Mouse (Mus musculus) small intestine, adult 2 months (tissue): ENCODE measurements around the gene Smim6. TPM values are rescaled to one million over a fixed set of nuclear protein-coding genes. Genes with fewer than 3 reads are reported as not detected.

Experiments used
- H3K27ac ChIP-seq: fragments of 200-500 bp; 2 replicates; pipeline ENCODE4 v1.5.1; 2012; ENCODE audit warnings: low read depth, low read length, control low read depth, inconsistent platforms; ENCODE audit not compliant: insufficient read depth
- H3K27me3 ChIP-seq: fragments of 200-500 bp; 2 replicates; pipeline ENCODE4 v1.6.1; 2012; ENCODE audit warnings: mild to moderate bottlenecking, moderate library complexity, low read length, inconsistent platforms; ENCODE audit not compliant: control insufficient read depth, insufficient read depth
- H3K36me3 ChIP-seq: fragments of 200-500 bp; 2 replicates; pipeline ENCODE4 v1.6.1; 2012; ENCODE audit warnings: mild to moderate bottlenecking, low read length, control low read depth, inconsistent platforms; ENCODE audit not compliant: control insufficient read depth, insufficient read depth
- H3K4me1 ChIP-seq: fragments of 200-500 bp; 2 replicates; pipeline ENCODE4 v1.6.1; 2012; ENCODE audit warnings: low read length, inconsistent platforms, mixed read lengths; ENCODE audit not compliant: control insufficient read depth, insufficient read depth, insufficient read length
- H3K4me3 ChIP-seq: fragments of 200-500 bp; 2 replicates; pipeline ENCODE4 v1.5.1; 2012; ENCODE audit warnings: low read depth, mild to moderate bottlenecking, control low read depth, inconsistent platforms, low read length, moderate library complexity
- CTCF ChIP-seq: fragments of 200-500 bp; IDR thresholded peaks from 2 replicates; pipeline ENCODE4 v1.5.1; 2012; ENCODE audit warnings: low read depth, mild to moderate bottlenecking, control low read depth, inconsistent platforms, low read length, moderate library complexity, mixed read lengths; ENCODE audit not compliant: insufficient replicate concordance, insufficient read length; ENCODE audit errors: extremely low read depth
- POLR2A ChIP-seq: fragments of 200-500 bp; IDR thresholded peaks from 2 replicates; pipeline ENCODE4 v1.6.1; 2012; ENCODE audit warnings: low read depth, mild to moderate bottlenecking, control low read depth, inconsistent platforms, low read length, moderate library complexity
- WGBS: fragments of 180-500 bp; shearing (Covaris S2); methylation state at CpG from one replicate; pipeline ENCODE4 v1.1.7; 2018; 5-methylcytosine and 5-hydroxymethylcytosine counted together
- polyA plus RNA-seq: library from polyadenylated mRNA; depleted of rRNA; stranded (reverse); fragments of >200 nt; gene quantifications from 2 replicates; pipeline ENCODE4 v1.2.3, GENCODE M21; 2012

Gene Smim6
- polyA plus RNA-seq, 1 experiment: 8.8 TPM

- Histone ChIP-seq H3K4me3 (no peak overlapping the region), H3K27me3 (no peaks in the 10 kb centered on the region), H3K4me1 (peaks cover 28% of the 10 kb centered on the region), H3K27ac (peak overlapping the region; percentile 64; the same call in 1 of the 2 replicates), H3K36me3 (peaks cover 2% of the 10 kb centered on the region; the same call in 1 of the 2 replicates)
- WGBS: 64% methylated on average over 16 of the region's 16 CpGs
- TF ChIP-seq POLR2A (no peak), CTCF (no peak)
Measured at GRCm38 (mm10) chr11:115904956-115905790, 6.6 kb upstream of the Smim6 start.

- 80% methylated on average over 3 of the region's 3 CpGs for WGBS
- H3K4me3 ChIP-seq: no peak overlapping the region
- H3K27me3 ChIP-seq: no peaks in the 10 kb centered on the region
- peaks cover 2% of the 10 kb centered on the region; the same call in 1 of the 2 replicates for H3K36me3 ChIP-seq
- peaks cover 32% of the 10 kb centered on the region for H3K4me1 ChIP-seq
- TF ChIP-seq POLR2A (no peak), CTCF (no peak)
- no peak overlapping the region for H3K27ac ChIP-seq
Measured at GRCm38 (mm10) chr11:115906116-115906515, 5.7 kb upstream of the Smim6 start.

DNA sequence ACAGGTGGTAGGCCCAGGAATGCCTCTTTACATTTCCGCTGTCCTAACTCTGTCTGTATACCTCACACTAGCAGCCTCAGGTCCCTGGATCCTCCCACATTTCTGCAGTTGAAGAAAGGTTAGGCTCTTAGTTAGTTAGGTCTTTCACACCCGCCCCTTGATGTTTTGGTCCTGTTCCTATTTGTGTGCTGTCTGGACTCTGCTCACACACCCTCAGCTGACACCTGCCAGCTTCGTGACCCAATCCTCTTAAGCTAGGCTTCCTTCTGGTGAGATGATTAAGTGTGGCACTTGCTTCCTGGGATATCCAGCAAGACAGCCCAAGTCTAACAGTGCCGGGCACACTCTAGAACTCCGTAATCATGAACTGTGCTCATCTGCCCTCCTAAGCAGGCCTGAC, 5.3 kb upstream of the Smim6 start:
- peaks cover 2% of the 10 kb centered on the region; the same call in 1 of the 2 replicates for H3K36me3 ChIP-seq
- no peak overlapping the region for H3K4me3 ChIP-seq
- TF ChIP-seq POLR2A (no peak), CTCF (no peak)
- no peak overlapping the region for H3K27ac ChIP-seq
- WGBS: 56% methylated on average over 5 of the region's 5 CpGs
- no peaks in the 10 kb centered on the region for H3K27me3 ChIP-seq
- peaks cover 34% of the 10 kb centered on the region for H3K4me1 ChIP-seq

DNA sequence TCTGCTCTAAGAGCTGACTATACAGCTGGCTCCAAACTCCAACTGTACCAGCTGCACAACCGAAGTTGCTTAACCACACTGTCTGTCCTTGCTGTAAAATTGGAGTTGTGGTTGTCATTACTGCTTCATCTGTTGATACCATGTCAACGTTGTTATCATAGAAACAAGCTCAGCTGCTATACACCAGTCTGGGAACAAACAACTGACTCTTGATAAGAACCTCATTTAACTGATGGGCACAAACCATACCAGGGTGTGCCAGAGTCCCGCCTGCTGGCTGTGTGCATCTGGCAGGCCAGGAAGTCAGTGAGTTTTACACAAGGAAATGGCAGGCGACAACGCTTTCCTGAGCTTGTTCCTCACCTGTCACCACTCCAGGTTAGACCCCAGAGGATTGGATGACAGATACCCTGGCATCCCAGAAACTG, 669 bp upstream of the Smim6 start:
- Histone ChIP-seq H3K27me3 (no peaks in the 10 kb centered on the region), H3K36me3 (peaks cover 26% of the 10 kb centered on the region), H3K27ac (peak overlapping the region; percentile 100), H3K4me1 (peaks cover 25% of the 10 kb centered on the region; the same call in 1 of the 2 replicates), H3K4me3 (peak overlapping the region; percentile 32)
- 21% methylated on average over 5 of the region's 5 CpGs for WGBS
- TF ChIP-seq POLR2A (no peak), CTCF (no peak)

DNA sequence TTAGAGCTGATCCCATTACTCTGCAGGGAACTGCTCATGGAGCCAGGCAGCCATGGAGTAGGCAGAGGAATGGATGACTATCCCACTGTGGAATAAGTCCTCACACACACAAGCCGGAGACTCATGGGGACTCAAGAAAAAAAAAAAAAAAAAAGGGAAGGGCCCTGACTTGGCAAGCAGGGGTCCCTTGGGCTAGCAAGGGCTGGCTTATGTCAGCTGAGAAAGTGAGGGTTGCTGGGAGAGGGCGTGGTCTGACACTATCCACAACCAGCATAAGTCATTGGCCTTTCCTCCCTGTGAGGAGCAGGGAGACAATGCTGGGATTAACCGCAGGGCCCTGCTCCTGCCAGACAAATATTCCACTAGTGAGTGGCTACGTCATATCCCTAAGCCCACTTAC, 4.8 kb downstream of the Smim6 start:
- 93% methylated on average over 4 of the region's 4 CpGs for WGBS
- H3K27ac ChIP-seq: no peak overlapping the region
- TF ChIP-seq POLR2A (no peak), CTCF (no peak)
- H3K36me3 ChIP-seq: peaks cover 34% of the 10 kb centered on the region
- no peaks in the 10 kb centered on the region for H3K27me3 ChIP-seq
- peaks cover 16% of the 10 kb centered on the region; the same call in 1 of the 2 replicates for H3K4me1 ChIP-seq
- no peak overlapping the region for H3K4me3 ChIP-seq

DNA sequence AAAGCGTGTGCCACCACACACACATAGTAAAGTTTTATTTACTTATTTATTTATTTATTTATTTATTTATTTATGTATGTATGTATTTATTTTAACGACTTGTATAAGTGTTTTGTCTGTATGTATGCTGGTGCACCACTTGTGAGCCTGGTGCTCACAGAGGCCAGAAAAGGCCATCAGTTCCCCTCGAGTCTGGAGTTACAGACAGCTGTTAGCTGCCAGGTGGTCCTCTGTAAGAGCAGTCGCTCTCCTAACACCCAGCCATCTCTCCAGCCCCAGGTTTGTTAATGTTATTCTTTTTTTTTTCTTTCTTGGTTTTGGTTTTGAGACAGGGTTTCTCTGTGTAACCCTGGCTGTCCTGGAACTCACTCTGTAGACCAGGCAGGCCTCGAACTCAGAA, 6.8 kb downstream of the Smim6 start:
- Histone ChIP-seq H3K27ac (no peak overlapping the region), H3K4me3 (no peak overlapping the region), H3K27me3 (no peaks in the 10 kb centered on the region), H3K4me1 (peaks cover 3% of the 10 kb centered on the region; the same call in 1 of the 2 replicates), H3K36me3 (peaks cover 42% of the 10 kb centered on the region)
- WGBS: 85% methylated on average over 5 of the region's 5 CpGs
- TF ChIP-seq POLR2A: no peak
- TF ChIP-seq CTCF: no peak

- peaks cover 41% of the 10 kb centered on the region for H3K36me3 ChIP-seq
- no peaks in the 10 kb centered on the region for H3K27me3 ChIP-seq
- TF ChIP-seq POLR2A: no peak
- no peak for TF ChIP-seq CTCF
- H3K4me3 ChIP-seq: no peak overlapping the region
- H3K4me1 ChIP-seq: no peaks in the 10 kb centered on the region
- no peak overlapping the region for H3K27ac ChIP-seq
- WGBS: 86% methylated on average over 5 of the region's 5 CpGs
Measured at GRCm38 (mm10) chr11:115919073-115919472, 7.3 kb downstream of the Smim6 start.
